Mouse (Mus musculus): ENCODE measurements at regions not wholly inside any gene's neighbourhood (a gene's known extent, or its start where the extent isn't known, plus 50 kb on each side); places are given as distances from the start of the nearest gene placed in this dataset.

- no peak for TF ChIP-seq CTCF (IDR thresholded peaks at IDR 0.05; ENCODE audit: low read depth)
- no peak for TF ChIP-seq EP300 (IDR thresholded peaks at IDR 0.05; ENCODE audit: low read depth)
Observed at GRCm38 (mm10) chr11:34939002-34939401, 105.6 kb upstream of the Spdl1 start.
